Mouse (Mus musculus) spleen, postnatal 4 days (tissue): ENCODE data around the gene Sowahb.
A peak's percentile ranks its signal among the peaks of the same experiment; 100 is the strongest.

Experiments
- DNase-seq, 2 experiments: peaks; one replicate each; pipeline ENCODE4 v3.0.0; 2022; ENCODE audit warnings: low spot score in 2 of 2

The Sowahb gene

GRCm38 (mm10) chr5:93044584-93045370, at the start of gene Sowahb:
Gene Sowahb, minus strand, starts transcription at chr5:93045022.
- DNase-seq, result peak in 1 of 2 experiments; percentile 63

DNA sequence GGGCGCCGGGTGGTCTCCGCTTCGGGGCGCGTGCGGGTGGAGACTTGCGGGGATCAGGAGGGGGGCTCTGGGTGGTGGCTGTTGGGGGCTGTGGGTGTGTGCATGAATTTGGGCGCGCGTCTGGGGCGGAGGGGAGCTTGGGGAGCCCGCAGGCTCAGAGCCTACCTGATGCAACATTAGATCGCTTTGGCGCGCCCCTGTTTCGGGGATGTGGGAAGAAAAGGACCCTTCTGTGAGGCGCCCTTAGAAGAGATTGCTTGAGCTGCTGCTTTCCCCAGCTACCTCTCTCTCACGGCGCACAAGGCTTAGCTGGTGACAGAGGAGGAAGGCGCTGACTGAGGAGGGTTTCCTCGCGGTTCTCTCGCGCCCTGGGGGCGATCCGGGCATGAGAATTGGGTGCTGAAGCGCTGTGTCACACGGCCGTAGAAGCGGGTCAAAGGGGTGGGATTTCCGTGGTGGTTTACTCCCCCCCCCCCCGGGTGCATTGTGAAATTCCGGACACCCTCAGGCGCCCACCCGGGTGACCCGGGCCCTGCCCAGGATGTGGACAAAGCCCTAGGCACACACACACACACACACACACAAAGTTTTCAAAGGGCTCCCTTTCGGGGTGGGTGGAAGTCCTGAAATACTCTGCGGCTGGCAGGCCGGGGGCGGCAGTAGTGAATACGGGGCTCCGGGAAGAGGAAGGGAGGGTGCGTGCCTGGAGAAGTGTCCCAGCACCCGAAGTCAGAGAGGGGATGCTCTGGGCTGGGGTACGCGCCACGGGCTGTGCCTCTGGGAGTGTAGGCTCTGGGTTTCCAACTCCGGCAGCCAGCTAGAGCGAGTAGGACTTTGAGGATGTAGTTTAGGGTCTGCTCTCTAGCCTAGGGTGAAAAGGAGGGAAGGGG, 49.1 kb upstream of the Sowahb start:
- peak; percentile 27 to 67 for DNase-seq

DNA sequence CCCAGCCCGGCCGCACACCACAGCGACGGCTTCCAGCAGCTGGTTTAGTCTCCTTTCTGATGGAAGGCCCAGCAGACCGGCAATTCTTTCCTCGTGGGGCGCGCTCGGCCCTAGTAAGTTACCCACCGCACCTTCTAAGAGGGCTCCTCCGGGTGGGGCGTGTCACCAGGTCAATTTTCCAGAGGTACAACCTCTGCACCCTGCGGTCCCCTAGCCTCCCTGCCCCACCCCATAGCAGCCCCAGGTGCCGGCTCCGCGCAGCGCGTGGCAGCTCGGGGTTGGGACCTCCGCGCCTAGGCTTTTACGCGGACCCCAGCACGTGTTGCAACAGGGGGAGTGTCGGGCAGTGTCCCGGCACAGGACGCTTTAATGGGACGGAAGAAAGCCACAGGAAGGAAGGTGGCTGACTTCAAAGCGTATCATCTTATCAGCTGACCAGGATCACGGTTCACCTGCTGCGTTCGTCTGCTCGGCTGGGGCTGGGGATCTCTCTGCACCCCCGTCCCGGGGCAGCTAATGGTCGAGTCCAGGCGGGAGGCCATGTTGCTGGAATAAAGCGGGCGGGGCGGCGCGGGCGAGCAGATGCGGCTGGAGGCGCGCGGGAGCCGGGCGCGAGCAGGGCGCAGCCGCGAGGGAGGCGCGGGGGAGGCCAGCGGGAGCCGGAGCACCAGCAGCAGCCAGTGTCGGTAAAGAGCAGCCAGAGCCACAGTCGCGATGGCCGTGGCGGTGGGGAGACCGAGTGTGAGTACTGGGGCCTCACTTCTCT, 48.2 kb upstream of the Sowahb start, which contains the start of gene Sept11:
Gene Sept11 (plus strand): TSS at position 581 of the 766 bp plus-strand sequence.
- peak; percentile 85 to 93 for DNase-seq

DNA sequence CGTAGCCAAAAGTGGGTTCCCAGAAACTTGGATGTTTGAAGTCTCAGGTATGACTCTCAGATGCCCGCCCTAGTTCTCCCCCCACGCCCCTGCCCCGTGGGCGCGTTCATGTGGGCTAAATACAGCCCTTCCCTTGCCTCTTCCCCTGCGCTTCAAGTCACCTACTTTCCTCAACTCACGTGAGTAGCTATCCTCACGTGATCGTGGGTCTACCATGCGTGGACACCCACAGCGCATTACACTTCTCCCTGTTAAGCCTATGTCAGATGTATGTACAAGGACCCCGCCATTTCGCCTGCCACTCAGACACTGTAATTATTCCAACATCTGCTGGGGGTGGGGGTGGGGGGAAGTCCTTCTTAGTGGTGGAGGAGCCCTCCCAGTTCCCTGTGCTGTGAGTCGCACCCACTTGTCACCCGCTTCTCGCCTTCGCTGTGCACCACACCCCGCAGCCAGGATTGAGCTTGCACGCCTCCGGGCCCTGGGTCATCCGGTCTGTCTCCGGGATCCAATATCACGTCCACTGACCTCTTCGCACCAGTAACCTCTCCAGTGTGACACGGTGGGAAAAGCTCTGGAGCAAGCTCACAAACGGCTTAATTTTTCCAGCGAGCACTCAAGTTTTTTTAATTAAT, 47.4 kb upstream of the Sowahb start:
- peak; percentile 24 to 67 for DNase-seq

DNA sequence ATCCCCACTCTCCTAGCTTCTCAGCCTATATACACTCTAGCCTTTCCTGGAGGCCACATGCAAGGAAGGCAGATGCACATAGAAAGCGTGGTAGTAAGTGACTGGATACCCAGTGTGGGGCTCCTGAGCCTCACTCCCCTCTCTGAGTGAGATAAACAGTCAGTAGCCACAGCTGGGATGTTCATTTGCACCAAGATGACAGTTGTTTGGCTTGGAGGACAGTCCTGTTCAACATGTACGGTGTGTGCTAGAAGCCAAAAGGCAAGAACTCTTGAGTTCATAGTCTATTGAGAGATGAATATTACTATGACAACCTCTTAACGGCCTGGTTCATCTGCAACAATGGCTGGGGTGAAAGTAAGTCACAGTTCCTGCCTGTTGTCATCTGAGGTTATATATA, 46.4 kb upstream of the Sowahb start:
- DNase-seq, result no peak

DNA sequence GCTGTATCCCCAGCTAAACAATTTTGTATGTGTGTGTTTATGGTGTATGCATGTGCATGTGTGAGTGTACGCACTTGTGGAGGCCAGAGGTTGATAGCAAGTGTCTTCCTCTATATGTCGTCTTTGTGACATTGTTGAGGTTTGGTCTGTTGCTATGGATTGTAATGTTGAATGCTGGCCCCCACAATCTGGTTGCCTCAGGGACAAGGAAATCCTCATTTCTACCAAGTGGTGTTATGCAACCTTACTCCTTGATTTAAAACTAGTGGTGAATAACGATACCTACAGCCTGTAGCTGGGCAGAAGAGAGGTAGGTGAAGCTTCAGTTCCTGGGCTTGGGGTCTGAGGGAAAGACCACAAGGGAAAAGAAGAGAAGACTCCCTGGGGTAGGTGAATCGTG, 41.1 kb upstream of the Sowahb start:
- DNase-seq, result no peak

- no peak for DNase-seq
Observed at GRCm38 (mm10) chr5:93085015-93085598, 40.3 kb upstream of the Sowahb start.

DNA sequence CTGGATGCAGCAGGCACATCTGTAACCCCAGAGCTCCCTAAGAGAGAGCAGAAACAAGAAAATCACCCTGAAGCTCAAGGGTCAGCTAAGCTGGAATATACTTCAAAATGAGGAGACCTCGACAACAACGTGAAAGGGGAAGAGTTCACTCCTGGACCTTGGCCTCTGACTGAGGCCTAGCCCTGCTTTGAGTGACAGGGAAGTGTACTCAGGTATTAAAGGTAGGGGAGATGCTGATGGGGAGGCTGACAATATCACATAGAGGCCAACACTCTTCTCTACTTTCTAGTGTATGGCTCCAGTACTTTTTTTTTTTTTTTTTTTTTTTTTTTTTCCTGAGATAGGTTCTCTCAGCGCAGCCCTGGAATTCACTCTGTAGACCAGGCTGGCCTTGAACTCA, 34.8 kb upstream of the Sowahb start:
- no peak for DNase-seq

DNA sequence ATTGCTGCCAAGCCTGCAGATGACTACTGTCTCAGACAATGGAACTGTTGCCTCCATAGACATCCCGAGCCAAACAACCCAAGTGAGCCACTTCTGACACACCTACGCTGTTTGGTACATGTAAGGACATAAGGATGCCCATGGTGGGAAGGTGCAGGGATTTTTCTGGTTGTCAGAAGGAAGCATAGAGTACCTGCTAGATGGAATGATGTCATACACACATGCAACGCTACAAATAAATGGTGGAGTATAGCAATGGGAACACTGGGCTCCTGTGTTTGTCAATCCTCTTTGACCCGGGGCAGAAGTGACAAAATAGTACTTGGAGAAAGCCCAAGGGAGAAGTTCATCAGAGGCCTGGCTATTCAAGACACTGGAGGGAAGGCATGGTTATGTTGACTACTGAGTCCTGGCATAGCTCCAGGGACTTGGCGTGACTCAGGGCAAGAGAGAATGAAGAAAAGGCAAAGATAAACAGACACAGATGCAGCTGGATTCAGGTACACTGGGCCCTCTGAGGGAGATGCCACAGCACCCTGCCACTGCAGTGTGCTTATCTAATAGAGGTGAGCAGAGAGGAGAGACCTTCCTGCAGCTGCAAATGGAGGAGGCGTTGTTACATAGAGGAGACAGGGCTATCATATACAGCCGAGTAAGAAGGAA, 33.0 kb upstream of the Sowahb start:
- DNase-seq, result no peak

GRCm38 (mm10) chr5:93060865-93061264, 16.0 kb upstream of the Sowahb start:
- DNase-seq, result no peak

- DNase-seq, result no peak
Observed at GRCm38 (mm10) chr5:93053606-93054397, 9.0 kb upstream of the Sowahb start.

GRCm38 (mm10) chr5:93051951-93052350, 7.1 kb upstream of the Sowahb start:
- no peak for DNase-seq

- no peak for DNase-seq
Observed at GRCm38 (mm10) chr5:93051041-93051440, 6.2 kb upstream of the Sowahb start.

GRCm38 (mm10) chr5:93049971-93050370, 5.1 kb upstream of the Sowahb start:
- DNase-seq, result no peak

DNA sequence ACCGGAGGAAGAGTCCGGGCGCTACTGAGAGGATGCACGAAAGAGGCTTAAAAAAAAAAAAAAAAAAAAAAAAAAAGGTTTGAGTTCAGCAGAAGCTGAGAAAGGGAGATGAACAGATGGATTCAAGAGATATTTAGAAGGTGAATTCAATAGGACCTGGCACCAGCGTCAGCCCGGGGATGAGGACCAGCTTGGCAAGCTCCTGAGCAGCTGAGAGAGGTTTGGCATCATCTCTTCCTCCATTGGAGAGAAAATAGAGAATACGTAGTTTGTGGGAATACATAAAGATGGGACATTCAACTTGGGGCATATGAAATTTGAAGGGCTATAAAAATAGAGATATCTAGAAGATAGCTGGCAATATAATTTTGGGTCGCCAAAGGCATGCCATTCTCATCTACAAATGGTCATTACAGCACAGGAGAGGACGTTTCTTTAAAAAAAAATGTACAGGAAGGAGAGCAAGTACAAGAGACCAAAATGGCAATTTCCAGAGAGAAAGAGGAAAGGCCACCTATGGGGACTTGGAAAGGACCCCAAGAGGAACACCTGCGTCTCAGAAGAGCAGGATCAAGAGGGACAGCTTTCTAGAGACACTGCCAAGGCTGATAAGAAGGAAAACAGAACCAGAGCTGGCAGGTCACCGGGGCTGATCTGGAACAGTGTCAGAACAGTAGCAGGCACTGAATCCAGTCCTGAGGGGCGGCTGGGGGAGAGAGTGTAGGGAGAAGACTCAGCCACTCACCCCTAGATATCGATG, 3.8 kb upstream of the Sowahb start:
- no peak for DNase-seq

GRCm38 (mm10) chr5:93046306-93046845, 1.6 kb upstream of the Sowahb start:
- DNase-seq, result no peak

GRCm38 (mm10) chr5:93045371-93045714, 521 bp upstream of the Sowahb start:
- DNase-seq, result no peak

DNA sequence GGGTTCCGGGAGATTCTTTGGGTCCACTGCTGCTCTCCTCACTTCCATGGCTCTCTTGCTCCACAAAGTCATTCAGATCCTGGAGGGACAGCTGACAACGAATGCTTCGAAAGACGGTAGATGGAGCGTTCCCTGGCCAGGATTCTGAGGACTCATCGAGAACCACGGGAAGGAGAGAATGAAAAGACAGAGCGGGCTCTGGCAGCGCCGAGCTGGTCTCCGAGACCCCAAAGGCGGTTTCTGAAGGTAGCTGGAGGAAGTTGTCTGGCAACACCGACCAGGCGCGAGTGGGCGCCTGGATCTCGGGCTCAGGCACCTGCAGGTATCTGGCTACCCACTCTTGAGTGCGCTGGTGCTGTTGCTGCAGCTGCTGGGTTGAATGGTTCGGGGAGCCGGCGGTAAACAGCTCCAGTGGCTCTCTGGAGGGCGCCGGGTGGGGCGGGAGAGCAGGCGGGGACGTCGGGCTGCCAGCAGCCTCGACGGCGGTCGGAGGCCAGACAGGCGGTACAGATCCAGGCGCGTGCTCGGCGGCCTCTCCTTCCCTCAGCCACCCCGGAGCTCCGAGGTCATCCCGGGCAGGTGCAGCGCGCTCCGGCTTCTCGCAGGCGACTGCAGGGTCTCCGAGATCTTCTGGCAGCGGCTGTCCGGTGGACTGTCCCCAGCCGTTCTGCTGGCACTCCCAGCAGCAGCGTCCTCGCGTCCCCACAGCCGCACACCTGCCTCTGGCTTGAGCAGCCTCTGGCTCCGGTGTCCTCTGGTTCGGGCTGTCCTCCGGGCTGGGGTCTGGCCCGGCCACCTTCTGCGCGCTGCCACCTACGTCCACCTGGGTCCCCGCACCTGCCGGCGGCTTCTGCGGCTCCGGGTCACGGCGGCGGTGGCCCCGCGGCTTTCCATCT, 886 bp downstream of the Sowahb start:
- peak in 1 of 2 experiments; percentile 62 for DNase-seq
